Mouse (Mus musculus): Measurements from ENCODE around the gene Rnf141. TPM values are rescaled to one million over a fixed set of nuclear protein-coding genes. Genes with fewer than 3 reads are reported as not detected.

Gene Rnf141
- polyA plus RNA-seq, 1 experiment = 19.1 TPM

- DNase-seq (ENCODE audit: low read depth, low spot score) = no peak
- WGBS = 22% methylated on average over 4 of the region's 4 CpGs
Observed at GRCm38 (mm10) chr7:110840332-110840731, 3.9 kb downstream of the Rnf141 start.

- no peak for DNase-seq (ENCODE audit: low read depth, low spot score)
- WGBS = 16% methylated on average over 3 of the region's 3 CpGs
Observed at GRCm38 (mm10) chr7:110834522-110834921, 9.7 kb downstream of the Rnf141 start.

- 92% methylated on average over 1 of the region's 1 CpGs for WGBS
- DNase-seq (ENCODE audit: low read depth, low spot score) = no peak
Observed at GRCm38 (mm10) chr7:110834018-110834417, 10.2 kb downstream of the Rnf141 start.

DNA sequence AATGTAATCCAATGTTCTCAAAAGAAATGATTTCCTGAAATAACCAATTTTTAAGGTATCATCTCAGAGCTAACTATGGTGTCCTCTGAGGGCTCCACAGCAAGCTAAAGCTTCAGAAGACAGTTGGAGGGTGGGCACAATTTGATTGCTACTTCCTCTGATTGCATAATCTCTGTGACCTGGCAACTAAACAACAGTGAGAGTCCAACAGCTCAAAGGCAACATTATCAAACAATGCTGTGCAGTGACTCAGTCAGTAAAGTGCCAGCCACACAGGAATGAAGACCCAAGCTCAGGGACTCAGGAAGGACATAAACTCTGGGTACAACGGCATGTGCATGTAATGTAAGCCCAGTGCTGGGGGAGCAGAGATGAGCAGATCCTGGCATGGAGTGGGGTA is 11.2 kb downstream of the Rnf141 start:
- WGBS = 22% methylated on average over 1 of the region's 1 CpGs
- no peak for DNase-seq (ENCODE audit: low read depth, low spot score)

DNA sequence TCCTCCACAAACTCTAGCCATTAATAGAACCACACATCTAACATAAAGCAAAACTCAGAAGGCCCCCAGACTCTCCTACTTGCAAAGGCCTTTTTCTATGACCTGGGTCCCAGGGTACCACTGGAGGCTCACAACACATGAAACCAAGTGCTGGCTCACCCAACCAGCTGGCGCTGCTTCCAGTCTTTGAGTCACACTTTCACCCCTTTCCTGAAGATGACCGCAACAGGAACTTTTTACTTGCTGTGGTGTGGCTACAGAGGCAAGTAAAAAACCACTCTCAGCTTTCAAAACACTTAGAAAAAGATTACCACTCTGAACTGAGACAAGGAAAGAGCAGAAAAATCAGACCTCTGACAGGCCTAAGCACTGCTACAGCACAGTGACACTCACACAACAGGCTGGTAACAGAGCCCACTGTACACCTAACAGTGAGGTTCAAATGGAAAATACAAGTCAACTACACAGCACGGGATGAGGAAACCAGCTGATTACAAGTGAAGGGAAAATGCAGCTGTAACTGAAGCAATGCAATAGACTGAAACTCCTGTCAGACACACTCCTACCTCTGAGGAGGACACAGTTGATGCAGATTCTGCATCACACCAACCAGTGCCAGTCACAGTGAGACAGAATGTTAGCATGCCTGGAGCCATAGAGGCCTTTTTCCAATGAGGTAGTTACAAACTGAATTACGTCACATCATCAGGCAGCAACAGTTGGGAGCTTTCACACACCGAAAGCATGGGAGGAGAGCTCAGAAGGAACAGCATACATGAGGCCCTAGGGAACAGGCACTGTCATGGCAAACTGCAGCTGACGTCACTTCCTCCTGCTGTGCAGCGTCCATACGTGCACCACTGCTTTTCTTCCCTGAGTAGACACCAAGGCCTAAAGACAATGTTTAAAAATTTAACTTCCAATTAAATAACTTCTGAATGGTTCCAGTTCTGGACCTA is 20.0 kb downstream of the Rnf141 start:
- WGBS = 83% methylated on average over 8 of the region's 8 CpGs
- no peak for DNase-seq (ENCODE audit: low read depth, low spot score)

GRCm38 (mm10) chr7:110823593-110823992 is 20.7 kb downstream of the Rnf141 start:
- no peak for DNase-seq (ENCODE audit: low read depth, low spot score)
- WGBS = 80% methylated on average over 4 of the region's 4 CpGs

- WGBS = 88% methylated on average over 8 of the region's 8 CpGs
- DNase-seq (ENCODE audit: low read depth, low spot score) = no peak
Observed at GRCm38 (mm10) chr7:110823076-110823475, 21.2 kb downstream of the Rnf141 start.

GRCm38 (mm10) chr7:110822055-110822454 is 22.2 kb downstream of the Rnf141 start:
- WGBS = 37% methylated on average over 4 of the region's 4 CpGs
- no peak for DNase-seq (ENCODE audit: low read depth, low spot score)

- 44% methylated on average over 3 of the region's 3 CpGs for WGBS
Observed at GRCm38 (mm10) chr7:110821653-110822052, 22.6 kb downstream of the Rnf141 start.

GRCm38 (mm10) chr7:110821068-110821467 is 23.2 kb downstream of the Rnf141 start:
- no peak for DNase-seq (ENCODE audit: low read depth, low spot score)

More at GRCm38 (mm10) chr7:110821653-110822052, 22.6 kb downstream of the Rnf141 start:
- no peak for DNase-seq (ENCODE audit: low read depth, low spot score)

DNA sequence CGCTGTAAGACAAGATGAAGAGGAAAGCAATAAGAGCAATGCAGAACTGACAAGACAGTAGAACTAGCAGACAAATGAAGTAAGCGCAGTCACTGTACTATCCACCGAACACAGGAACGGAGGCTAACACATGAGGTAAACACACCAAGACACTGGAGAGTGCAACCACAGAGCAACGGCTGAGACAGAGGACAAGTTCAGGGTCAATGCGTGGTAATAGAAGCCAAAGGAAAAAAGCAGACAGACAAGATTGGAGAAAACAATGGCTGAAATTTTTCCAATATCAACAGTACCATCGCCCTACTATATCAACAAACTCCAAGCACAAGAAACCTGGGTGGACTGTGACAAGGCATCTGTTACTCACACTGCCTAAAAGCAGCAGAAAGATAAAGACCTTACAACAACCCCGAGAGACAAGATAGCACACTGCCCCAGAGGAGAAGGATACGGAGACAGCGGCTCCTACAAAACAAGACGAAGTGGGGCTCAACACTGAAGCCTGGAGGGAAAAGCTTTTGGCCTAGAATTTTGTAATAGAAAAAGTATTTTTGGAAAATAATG is 25.4 kb downstream of the Rnf141 start:
- DNase-seq (ENCODE audit: low read depth, low spot score) = no peak
- 35% methylated on average over 11 of the region's 11 CpGs for WGBS

More at GRCm38 (mm10) chr7:110821068-110821467, 23.2 kb downstream of the Rnf141 start:
- WGBS = 80% methylated on average over 5 of the region's 5 CpGs

GRCm38 (mm10) chr7:110818206-110818605 is 26.1 kb downstream of the Rnf141 start:
- 45% methylated on average over 6 of the region's 6 CpGs for WGBS
- DNase-seq (ENCODE audit: low read depth, low spot score) = no peak

- WGBS = 57% methylated on average over 5 of the region's 5 CpGs
- no peak for DNase-seq (ENCODE audit: low read depth, low spot score)
Observed at GRCm38 (mm10) chr7:110816037-110816436, 28.2 kb downstream of the Rnf141 start.

DNA sequence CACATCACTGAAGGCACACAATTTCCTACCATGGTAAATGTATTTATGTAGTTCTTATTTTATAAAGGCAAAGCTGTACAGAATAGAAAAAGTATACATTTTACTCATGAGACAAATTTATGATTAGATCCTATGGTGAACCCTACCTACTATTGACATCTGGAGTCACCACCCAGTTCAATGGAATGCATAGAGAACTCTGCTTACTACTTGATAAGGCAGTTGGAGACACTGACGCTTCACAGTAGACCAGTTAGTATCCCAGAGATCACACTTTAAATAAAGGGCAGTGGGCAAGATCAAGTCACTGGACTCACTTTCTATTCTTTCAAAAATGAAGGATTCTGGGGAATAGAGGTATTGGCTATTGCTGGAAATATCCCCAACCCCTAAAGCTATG is 30.3 kb downstream of the Rnf141 start:
- WGBS = 79% methylated on average over 1 of the region's 1 CpGs
- no peak for DNase-seq (ENCODE audit: low read depth, low spot score)

GRCm38 (mm10) chr7:110811529-110811928 is 32.7 kb downstream of the Rnf141 start:
- DNase-seq (ENCODE audit: low read depth, low spot score) = no peak
- 86% methylated on average over 5 of the region's 5 CpGs for WGBS

DNA sequence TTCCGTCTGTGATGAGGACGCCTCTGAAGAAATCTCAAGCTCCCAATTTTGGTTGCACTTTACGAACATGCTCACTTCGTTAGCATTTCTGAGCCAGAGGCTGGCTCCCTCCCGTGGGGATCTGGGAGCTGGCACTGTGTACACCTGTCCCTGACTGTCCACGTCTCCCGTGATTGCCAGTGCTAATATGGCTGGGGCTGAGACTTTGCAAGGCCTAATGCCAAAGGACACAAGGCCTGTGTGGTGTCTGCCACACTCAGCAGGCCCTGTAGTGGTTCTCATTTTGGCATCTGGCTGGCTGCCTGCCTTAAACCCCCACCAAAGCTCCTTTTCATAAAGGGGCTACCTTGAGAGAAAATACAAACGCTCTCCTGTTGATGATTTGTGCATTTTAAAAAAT is 33.3 kb downstream of the Rnf141 start:
- 83% methylated on average over 8 of the region's 8 CpGs for WGBS

GRCm38 (mm10) chr7:110809585-110810557 is 34.4 kb downstream of the Rnf141 start:
- 88% methylated on average over 18 of the region's 18 CpGs for WGBS
- DNase-seq (ENCODE audit: low read depth, low spot score) = no peak

More for the DNA sequence above, 33.3 kb downstream of the Rnf141 start:
- DNase-seq (ENCODE audit: low read depth, low spot score) = no peak

- 63% methylated on average over 3 of the region's 3 CpGs for WGBS
- no peak for DNase-seq (ENCODE audit: low read depth, low spot score)
Observed at GRCm38 (mm10) chr7:110808962-110809361, 35.3 kb downstream of the Rnf141 start.

DNA sequence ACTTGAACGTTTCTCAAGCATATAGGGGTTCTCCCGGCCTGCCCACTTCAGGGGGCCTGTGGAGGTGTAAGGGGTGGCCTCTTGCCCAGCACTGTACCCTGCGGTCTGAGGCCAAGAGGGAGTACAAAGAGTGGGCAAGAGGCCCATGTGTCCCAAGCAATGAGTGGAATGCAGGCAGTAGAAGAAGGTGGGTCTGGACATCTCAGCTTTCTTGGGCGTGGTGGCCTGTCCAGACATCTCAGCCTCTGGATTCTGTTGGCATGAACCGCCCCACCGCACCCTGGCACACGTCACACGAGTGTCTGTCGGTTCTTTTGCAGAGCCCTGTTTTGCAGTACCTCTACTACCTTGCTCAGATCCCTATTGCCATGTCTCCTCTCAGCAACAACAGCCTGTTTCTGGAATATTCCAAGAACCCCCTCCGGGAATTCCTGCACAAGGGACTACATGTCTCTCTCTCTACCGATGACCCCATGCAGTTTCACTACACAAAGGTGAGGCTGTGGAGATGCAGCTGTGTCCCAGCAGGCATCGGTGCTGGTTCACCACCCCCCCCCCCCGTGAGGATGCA is 36.7 kb downstream of the Rnf141 start:
- WGBS = 83% methylated on average over 13 of the region's 13 CpGs
- DNase-seq (ENCODE audit: low read depth, low spot score) = no peak
